In the genomic region with DNA sequence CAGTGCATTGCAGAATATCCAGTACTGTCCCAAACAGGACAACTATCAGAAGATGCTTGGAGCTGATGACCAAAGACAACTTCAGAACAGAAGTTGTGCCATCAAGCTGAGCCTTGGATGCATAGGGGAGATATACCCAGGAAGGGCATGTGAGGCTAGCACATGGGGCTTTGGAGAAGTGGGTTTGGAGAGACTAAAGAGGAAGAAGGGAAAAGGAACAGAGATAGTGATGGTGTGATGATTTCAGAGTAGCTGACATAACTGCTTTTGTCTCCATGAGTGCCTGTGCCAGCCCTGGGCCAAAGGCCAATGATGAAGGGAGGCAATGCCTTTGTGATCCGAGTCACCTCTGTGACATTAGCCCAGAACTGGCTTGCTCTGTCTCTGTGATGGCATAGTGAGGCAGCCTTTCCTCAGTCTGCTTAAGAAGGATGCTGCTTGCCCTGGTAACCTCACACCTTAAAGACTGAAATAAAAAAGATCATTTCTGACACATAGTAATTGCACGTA, we compare ENCODE assay signal across 11 mouse cellular contexts.
"Had no signal": no experiment of that assay in that cellular context is flagged by ENCODE, and none has a peak within 500 bp of the region (broad histone marks: within the 10 kb centered on the region; RNA-seq: fewer than 3 reads in every experiment).

No protein-coding gene starts in this region.

- H3K27ac ChIP-seq: limb, embryonic 10.5 days; liver, embryonic 15.5 days; midbrain, embryonic 12.5 days had no signal

- H3K4me1 ChIP-seq: limb, embryonic 10.5 days; liver, embryonic 15.5 days; midbrain, embryonic 12.5 days had no signal

- H3K4me3 ChIP-seq: limb, embryonic 10.5 days; liver, embryonic 15.5 days; megakaryocyte, embryonic 14.5 days; midbrain, embryonic 12.5 days had no signal

- ATAC-seq: lung, postnatal 0 days had no signal

- DNase-seq: kidney, adult 8-10 months; kidney, postnatal 25 days; lung, adult 2 months; lung, postnatal 36 days; right cerebral cortex, postnatal 25 days; thymus, postnatal 4 days had no signal
